Mouse (Mus musculus) CD4-positive, CD25-positive, alpha-beta regulatory T cell, adult 2 months (primary cell): ENCODE results near the gene Uri1.
A peak's percentile ranks its signal among the peaks of the same experiment; 100 is the strongest.

ENCODE experiments used
- DNase-seq: peaks from one replicate; pipeline ENCODE4 v3.0.0-alpha.2; 2012; ENCODE audit warnings: low read depth, low spot score

The Uri1 gene

GRCm38 (mm10) chr7:38023451-38023850, at the start of gene Uri1:
TSS of gene Uri1 (minus strand) at chr7:38023551.
- no peak for DNase-seq

GRCm38 (mm10) chr7:38071065-38071464, 47.7 kb upstream of the Uri1 start:
- DNase-seq = no peak

GRCm38 (mm10) chr7:38070663-38071062, 47.3 kb upstream of the Uri1 start:
- DNase-seq = no peak

GRCm38 (mm10) chr7:38064431-38064830, 41.1 kb upstream of the Uri1 start:
- no peak for DNase-seq

GRCm38 (mm10) chr7:38061060-38061970, 38.0 kb upstream of the Uri1 start:
- DNase-seq = peak; percentile 92

GRCm38 (mm10) chr7:38059636-38060330, 36.4 kb upstream of the Uri1 start:
- DNase-seq = no peak

- DNase-seq = no peak
Measured at GRCm38 (mm10) chr7:38059096-38059495, 35.7 kb upstream of the Uri1 start.

- DNase-seq = no peak
Measured at GRCm38 (mm10) chr7:38055996-38056395, 32.6 kb upstream of the Uri1 start.

GRCm38 (mm10) chr7:38054246-38054645, 30.9 kb upstream of the Uri1 start:
- DNase-seq = no peak

GRCm38 (mm10) chr7:38047229-38047628, 23.9 kb upstream of the Uri1 start:
- DNase-seq = no peak

- no peak for DNase-seq
Measured at GRCm38 (mm10) chr7:38041244-38041643, 17.9 kb upstream of the Uri1 start.

- no peak for DNase-seq
Measured at GRCm38 (mm10) chr7:38037586-38037985, 14.2 kb upstream of the Uri1 start.

- DNase-seq = no peak
Measured at GRCm38 (mm10) chr7:38031183-38031582, 7.8 kb upstream of the Uri1 start.

- peak; percentile 8 for DNase-seq
Measured at GRCm38 (mm10) chr7:38030606-38031005, 7.3 kb upstream of the Uri1 start.

- DNase-seq = no peak
Measured at GRCm38 (mm10) chr7:38029986-38030385, 6.6 kb upstream of the Uri1 start.

- DNase-seq = no peak
Measured at GRCm38 (mm10) chr7:38029083-38029482, 5.7 kb upstream of the Uri1 start.

GRCm38 (mm10) chr7:38027940-38028600, 4.7 kb upstream of the Uri1 start:
- no peak for DNase-seq

GRCm38 (mm10) chr7:38024839-38025238, 1.5 kb upstream of the Uri1 start:
- DNase-seq = no peak

GRCm38 (mm10) chr7:38019770-38020169, 3.6 kb downstream of the Uri1 start:
- no peak for DNase-seq

- DNase-seq = peak; percentile 96
Measured at GRCm38 (mm10) chr7:38019369-38019749, 4.0 kb downstream of the Uri1 start.

- peak; percentile 86 for DNase-seq
Measured at GRCm38 (mm10) chr7:38018416-38019368, 4.7 kb downstream of the Uri1 start.
